In the genomic region with DNA sequence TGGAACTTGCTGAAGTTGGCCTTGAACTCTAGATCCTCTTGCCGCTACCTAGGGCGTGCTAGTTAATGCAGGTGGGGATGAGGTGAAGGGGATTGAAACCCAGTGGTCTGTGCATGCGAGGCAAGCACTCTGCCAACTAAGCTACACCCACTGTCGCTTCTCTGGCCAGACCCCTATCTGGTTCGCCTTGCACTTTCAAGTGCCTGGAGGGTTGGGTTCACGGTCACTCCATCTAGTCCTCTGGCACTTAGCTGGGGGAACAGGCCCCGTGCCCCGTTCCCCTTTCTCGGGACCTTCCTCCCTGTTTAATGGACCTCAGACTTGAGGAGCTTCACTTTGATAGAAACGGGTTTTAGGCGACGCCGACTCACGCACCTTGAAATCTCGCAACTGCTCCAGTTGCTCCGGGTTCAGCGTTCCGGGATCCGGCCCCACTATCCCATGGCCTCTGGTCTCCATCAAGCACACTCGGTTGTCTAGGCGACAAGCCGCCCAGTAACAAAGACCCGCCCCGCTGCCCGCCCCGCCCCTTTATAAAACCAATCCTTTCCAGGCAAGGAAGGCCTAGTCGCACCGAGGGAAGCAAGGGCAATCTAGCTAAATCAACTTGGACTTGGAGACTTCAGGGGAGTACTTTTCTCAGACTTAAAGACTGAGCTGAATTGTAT, we compare ENCODE assay signal across 9 mouse cellular contexts. TPM values are rescaled to one million over a fixed set of nuclear protein-coding genes. Genes with fewer than 3 reads are reported as not detected.
A peak's percentile ranks its signal among the peaks of the same experiment; 100 is the strongest.
DNase-seq lines count a peak whose midpoint lies in the region; ATAC-seq and TF ChIP-seq lines count a peak whose summit lies in the region.
"Had no signal": no experiment of that assay in that cellular context is flagged by ENCODE, and none has a peak within 500 bp of the region (broad histone marks: within the 10 kb centered on the region; RNA-seq: fewer than 3 reads in every experiment).

No protein-coding gene starts in this region.

- H3ac ChIP-seq in myocyte (ENCODE audit: control insufficient read depth, insufficient read length), result no peak overlapping the region

- H3K27ac ChIP-seq in layer of hippocampus, adult 2 months, result peak overlapping the region; percentile 86
- H3K27ac ChIP-seq in forebrain, embryonic 11.5 days (ENCODE audit: low read depth, low read length), result no peak overlapping the region
- no peak overlapping the region for H3K27ac ChIP-seq in hindbrain, embryonic 11.5 days (ENCODE audit: low read depth, low read length)
- peak overlapping the region; percentile 71 for H3K27ac ChIP-seq in limb, embryonic 15.5 days

- peak overlapping the region; percentile 37; the same call in 1 of the 2 replicates for H3K4me3 ChIP-seq in layer of hippocampus, adult 2 months
- peak overlapping the region; percentile 25 for H3K4me3 ChIP-seq in forebrain, embryonic 11.5 days (ENCODE audit: low read depth, low read length)
- H3K4me3 ChIP-seq in hindbrain, embryonic 11.5 days (ENCODE audit: low read depth, low read length), result peak overlapping the region; percentile 15
- peak overlapping the region; percentile 22 for H3K4me3 ChIP-seq in limb, embryonic 15.5 days
- no peak overlapping the region for H3K4me3 ChIP-seq in myocyte

- H3K36me3 ChIP-seq in forebrain, embryonic 11.5 days (ENCODE audit: control insufficient read depth, insufficient read depth, low read length), result no peaks in the 10 kb centered on the region
- H3K36me3 ChIP-seq in hindbrain, embryonic 11.5 days (ENCODE audit: control insufficient read depth, insufficient read depth, low read length), result no peaks in the 10 kb centered on the region
- H3K36me3 ChIP-seq in limb, embryonic 15.5 days, result no peaks in the 10 kb centered on the region
- H3K36me3 ChIP-seq in myocyte (ENCODE audit: control insufficient read depth, insufficient read depth), result no peaks in the 10 kb centered on the region

- TF ChIP-seq POLR2A in myocyte (IDR thresholded peaks at IDR 0.05; ENCODE audit: insufficient read length, low read depth), result no peak

- H3K27me3 ChIP-seq in forebrain, embryonic 11.5 days (ENCODE audit: control insufficient read depth, insufficient read depth, low read length), result no peaks in the 10 kb centered on the region
- no peaks in the 10 kb centered on the region for H3K27me3 ChIP-seq in hindbrain, embryonic 11.5 days (ENCODE audit: control insufficient read depth, insufficient read depth, low read length)
- H3K27me3 ChIP-seq in limb, embryonic 15.5 days, result no peaks in the 10 kb centered on the region
- H3K27me3 ChIP-seq in myocyte (ENCODE audit: control insufficient read depth, insufficient read depth, insufficient read length), result no peaks in the 10 kb centered on the region

- H3K9ac ChIP-seq in forebrain, embryonic 11.5 days (ENCODE audit: low read length), result no peak overlapping the region
- H3K9ac ChIP-seq in hindbrain, embryonic 11.5 days (ENCODE audit: low read depth, low read length), result peak overlapping the region; percentile 20; the same call in 1 of the 2 replicates
- no peak overlapping the region for H3K9ac ChIP-seq in limb, embryonic 15.5 days

- no peaks in the 10 kb centered on the region for H3K79me2 ChIP-seq in myocyte (ENCODE audit: control insufficient read depth, insufficient read depth)

- peak; percentile 81 for ATAC-seq in forebrain, embryonic 11.5 days (replicated peaks; ENCODE audit: low FRiP score)
- ATAC-seq in hindbrain, embryonic 11.5 days (ENCODE audit: low FRiP score), result peak; percentile 74
- peak; percentile 41; the same call in 1 of the 2 replicates for ATAC-seq in limb, embryonic 15.5 days (ENCODE audit: insufficient number of reproducible peaks, low FRiP score, low TSS enrichment, low read depth)

- peaks cover 11% of the 10 kb centered on the region; the same call in 1 of the 2 replicates for H3K4me1 ChIP-seq in forebrain, embryonic 11.5 days (replicated peaks; ENCODE audit: control insufficient read depth, insufficient read depth, low read length)
- peaks cover 2% of the 10 kb centered on the region; the same call in 1 of the 2 replicates for H3K4me1 ChIP-seq in hindbrain, embryonic 11.5 days (replicated peaks; ENCODE audit: control insufficient read depth, insufficient read depth, low read length)
- H3K4me1 ChIP-seq in limb, embryonic 15.5 days, result peaks cover 12% of the 10 kb centered on the region

- H3K4me2 ChIP-seq in forebrain, embryonic 11.5 days (ENCODE audit: low read depth, low read length, severe bottlenecking), result peak overlapping the region; percentile 46
- peak overlapping the region; percentile 47 for H3K4me2 ChIP-seq in hindbrain, embryonic 11.5 days (replicated peaks; ENCODE audit: low read depth, low read length)
- peak overlapping the region; percentile 48 for H3K4me2 ChIP-seq in limb, embryonic 15.5 days
- H3K4me2 ChIP-seq in myocyte (ENCODE audit: low read depth), result peak overlapping the region; percentile 49

- TF ChIP-seq CTCF in layer of hippocampus, adult 2 months (conservative IDR thresholded peaks at IDR 0.05), result no peak

- DNase-seq in layer of hippocampus, adult 2 months (ENCODE audit: low spot score in 2 of 2), result no peak
- DNase-seq in layer of hippocampus, postnatal 25 days (ENCODE audit: extremely low spot score in 1 of 2, low spot score in 1 of 2), result no peak
- peak; percentile 85 for DNase-seq in forebrain, embryonic 11.5 days (ENCODE audit: low spot score)
- peak; percentile 80 for DNase-seq in hindbrain, embryonic 11.5 days (ENCODE audit: low spot score)
- DNase-seq in thymus, postnatal 4 days, result no peak
- DNase-seq in right cerebral cortex, postnatal 25 days, result no peak

- no peaks in the 10 kb centered on the region for H3K9me3 ChIP-seq in forebrain, embryonic 11.5 days (ENCODE audit: control insufficient read depth, low read length)
- H3K9me3 ChIP-seq in hindbrain, embryonic 11.5 days (ENCODE audit: control insufficient read depth, low read length), result no peaks in the 10 kb centered on the region
- no peaks in the 10 kb centered on the region for H3K9me3 ChIP-seq in limb, embryonic 15.5 days

- WGBS in forebrain, embryonic 11.5 days, result 12% methylated on average over 28 of the region's 28 CpGs
- WGBS in hindbrain, embryonic 11.5 days, result 11% methylated on average over 28 of the region's 28 CpGs
- WGBS in limb, embryonic 15.5 days, result 11% methylated on average over 28 of the region's 28 CpGs

TF ChIP-seq in myocyte, 11 proteins besides CTCF, POLR2A, EP300 and RAD21:
- TF ChIP-seq MYOD1 (IDR thresholded peaks at IDR 0.05; ENCODE audit: control insufficient read depth in 1 of 3, insufficient read length in 2 of 3, low read depth in 2 of 3) (no peak), REST (IDR thresholded peaks at IDR 0.05; ENCODE audit: insufficient read depth, insufficient read length) (no peak), USF1 (IDR thresholded peaks at IDR 0.05; ENCODE audit: low read depth) (no peak), E2F4 (IDR thresholded peaks at IDR 0.05; ENCODE audit: insufficient read depth) (no peak), TCF3 (IDR thresholded peaks at IDR 0.05; ENCODE audit: insufficient read length, low read depth) (no peak), CEBPB (IDR thresholded peaks at IDR 0.05; ENCODE audit: insufficient read depth, poor library complexity, severe bottlenecking) (no peak), MAX (IDR thresholded peaks at IDR 0.05; ENCODE audit: low read depth) (no peak), TCF12 (IDR thresholded peaks at IDR 0.05; ENCODE audit: insufficient read depth, poor library complexity, severe bottlenecking) (no peak), SRF (IDR thresholded peaks at IDR 0.05; ENCODE audit: control insufficient read depth, insufficient read length, low read depth) (no peak), MYOG (IDR thresholded peaks at IDR 0.05; ENCODE audit: control insufficient read depth in 1 of 3, insufficient read depth in 1 of 3, insufficient read length in 2 of 3, low read depth in 2 of 3) (no peak), POLR2AphosphoS2 (IDR thresholded peaks at IDR 0.05; ENCODE audit: insufficient read length, low read depth) (no peak)

RNA-seq across cellular contexts. Expression of a gene that starts 5.5 kb away (rescaled TPM):
- 100 to 1,000 TPM; 184 to 202 TPM for total RNA-seq in layer of hippocampus, adult 2 months (2021)
- total RNA-seq in layer of hippocampus, postnatal 25 days (2021), result 100 to 1,000 TPM; 165 to 198 TPM
- 137 and 149 TPM in 2 replicates for polyA plus RNA-seq in forebrain, embryonic 11.5 days (2014; fragmentation: Nextera tagmentation; extraction: Ambion mirVana)
- 164 and 210 TPM in 2 replicates for polyA plus RNA-seq in hindbrain, embryonic 11.5 days (2014; fragmentation: Nextera tagmentation; extraction: Ambion mirVana)
- polyA plus RNA-seq in limb, embryonic 15.5 days (2015; fragmentation: Nextera tagmentation; extraction: Ambion mirVana), result 1.4 and 1.9 TPM in 2 replicates
- polyA plus RNA-seq in myocyte (2012; fragmentation: generic; extraction: Trizol), result 0.11 TPM

RNA-seq across cellular contexts. Expression of a gene that starts 7.6 kb away (rescaled TPM):
- total RNA-seq in layer of hippocampus, adult 2 months (2021), result 1 to 10 TPM; 5.8 to 7.2 TPM
- total RNA-seq in layer of hippocampus, postnatal 25 days (2021), result 1 to 10 TPM; 5.8 to 6.9 TPM
- polyA plus RNA-seq in forebrain, embryonic 11.5 days (2014; fragmentation: Nextera tagmentation; extraction: Ambion mirVana), result 12.8 and 15.5 TPM in 2 replicates
- polyA plus RNA-seq in hindbrain, embryonic 11.5 days (2014; fragmentation: Nextera tagmentation; extraction: Ambion mirVana), result 15.5 and 19.7 TPM in 2 replicates
- polyA plus RNA-seq in limb, embryonic 15.5 days (2015; fragmentation: Nextera tagmentation; extraction: Ambion mirVana), result 2.1 and 4.0 TPM in 2 replicates
- polyA plus RNA-seq in myocyte (2012; fragmentation: generic; extraction: Trizol), result 0.36 TPM
- total RNA-seq: ES-E14 had no signal

RNA-seq across cellular contexts. Expression of a gene that starts 28.9 kb away (rescaled TPM):
- not detected for total RNA-seq in layer of hippocampus, adult 2 months (2021)
- total RNA-seq in layer of hippocampus, postnatal 25 days (2021), result not detected
- polyA plus RNA-seq in forebrain, embryonic 11.5 days (2014; fragmentation: Nextera tagmentation; extraction: Ambion mirVana), result 0.40 and 0.76 TPM in 2 replicates
- polyA plus RNA-seq in hindbrain, embryonic 11.5 days (2014; fragmentation: Nextera tagmentation; extraction: Ambion mirVana), result 0.18 and 0.56 TPM in 2 replicates
- polyA plus RNA-seq in limb, embryonic 15.5 days (2015; fragmentation: Nextera tagmentation; extraction: Ambion mirVana), result 0.38 and 0.42 TPM in 2 replicates
- polyA plus RNA-seq in myocyte (2012; fragmentation: generic; extraction: Trizol), result 0.10 TPM

RNA-seq across cellular contexts. Expression of a gene that starts 29.5 kb away (rescaled TPM):
- 10 to 100 TPM; 41.3 to 44.4 TPM for total RNA-seq in layer of hippocampus, adult 2 months (2021)
- 10 to 100 TPM; 42.1 to 46.8 TPM for total RNA-seq in layer of hippocampus, postnatal 25 days (2021)
- polyA plus RNA-seq in forebrain, embryonic 11.5 days (2014; fragmentation: Nextera tagmentation; extraction: Ambion mirVana), result 65.3 and 67.0 TPM in 2 replicates
- polyA plus RNA-seq in hindbrain, embryonic 11.5 days (2014; fragmentation: Nextera tagmentation; extraction: Ambion mirVana), result 70.5 and 72.1 TPM in 2 replicates
- 63.2 and 64.0 TPM in 2 replicates for polyA plus RNA-seq in limb, embryonic 15.5 days (2015; fragmentation: Nextera tagmentation; extraction: Ambion mirVana)
- polyA plus RNA-seq in myocyte (2012; fragmentation: generic; extraction: Trizol), result 75.1 TPM

RNA-seq across cellular contexts. Expression of a gene that starts 59.5 kb away (rescaled TPM):
- 10 to 100 TPM; 41.3 to 47.2 TPM for total RNA-seq in layer of hippocampus, adult 2 months (2021)
- 10 to 100 TPM; 44.1 TPM for total RNA-seq in layer of hippocampus, postnatal 25 days (2021)
- polyA plus RNA-seq in forebrain, embryonic 11.5 days (2014; fragmentation: Nextera tagmentation; extraction: Ambion mirVana), result 55.0 and 57.5 TPM in 2 replicates
- polyA plus RNA-seq in hindbrain, embryonic 11.5 days (2014; fragmentation: Nextera tagmentation; extraction: Ambion mirVana), result 51.5 and 58.7 TPM in 2 replicates
- polyA plus RNA-seq in limb, embryonic 15.5 days (2015; fragmentation: Nextera tagmentation; extraction: Ambion mirVana), result 6.7 and 8.0 TPM in 2 replicates
- polyA plus RNA-seq in myocyte (2012; fragmentation: generic; extraction: Trizol), result 5.4 TPM

Comparison
In these comparisons a context has a peak if more than half of its experiments do, and no peak if none do; other contexts are left out.
1. DNase-seq: peak in forebrain, embryonic 11.5 days (single experiment) and hindbrain, embryonic 11.5 days (single experiment); none in layer of hippocampus, adult 2 months (0 of 2), layer of hippocampus, postnatal 25 days (0 of 2), thymus, postnatal 4 days (single experiment) and right cerebral cortex, postnatal 25 days (single experiment).
2. H3K27ac ChIP-seq: peak in layer of hippocampus, adult 2 months (single experiment) and limb, embryonic 15.5 days (single experiment); none in forebrain, embryonic 11.5 days (single experiment) and hindbrain, embryonic 11.5 days (single experiment).
3. RNA of a gene that starts 5.5 kb away (polyA plus RNA-seq): 164 to 210 TPM in hindbrain, embryonic 11.5 days and 137 to 149 TPM in forebrain, embryonic 11.5 days; 1.4 to 1.9 TPM in limb, embryonic 15.5 days and 0.11 TPM in myocyte (single experiment); every median in the first group is over 10 times any median in the second.
4. Peak in every context shown above with its lines, with median percentiles within 50 percentile points of each other: ATAC-seq and H3K4me2 ChIP-seq.